Mouse (Mus musculus): ENCODE measurements at regions not wholly inside any gene's neighbourhood (a gene's known extent, or its start where the extent isn't known, plus 50 kb on each side); places are given as distances from the start of the nearest gene placed in this dataset.
"Not testable (repeated sequence)": the region's sequence is repeated elsewhere in the genome, so short reads cannot be mapped to it uniquely, and the experiment has no call there.

DNA sequence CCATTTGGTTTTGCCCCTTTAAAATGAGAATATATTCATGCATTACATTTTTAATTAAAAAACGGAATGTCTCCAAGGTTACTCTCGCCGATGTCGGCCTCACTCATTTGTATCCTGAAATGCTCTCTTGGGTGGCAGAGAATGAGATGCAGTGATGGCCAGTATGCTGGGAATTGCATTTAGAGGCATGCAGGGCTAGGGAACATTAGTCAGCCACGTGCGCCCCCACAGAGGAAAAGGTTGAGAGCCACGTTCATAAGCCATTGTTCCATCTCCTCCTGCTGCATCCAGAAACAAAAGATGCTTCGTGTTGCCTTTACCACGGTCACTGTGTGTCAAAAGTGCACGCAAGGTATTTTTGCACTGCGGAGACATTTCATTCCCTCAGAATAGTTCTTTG, 172.9 kb upstream of the Pmfbp1 start:
- DNase-seq, result no peak

DNA sequence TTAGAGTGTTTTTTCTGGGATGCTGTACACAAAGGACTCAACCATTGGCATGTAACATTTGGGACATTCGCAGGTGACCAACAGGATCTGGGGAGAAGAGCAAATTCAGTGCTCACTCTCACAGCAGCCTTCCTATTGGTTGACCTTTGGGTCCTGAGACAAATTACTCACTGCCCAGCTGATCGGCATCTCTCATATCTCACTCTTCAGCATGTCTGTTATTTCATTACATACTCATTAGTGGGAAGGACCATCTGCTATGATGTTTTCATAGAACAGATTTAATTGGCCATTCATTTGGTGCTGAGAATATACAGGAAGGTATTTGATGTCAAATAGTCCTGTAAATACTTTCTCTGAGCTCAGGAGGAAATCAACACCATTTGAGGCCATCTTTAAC, 170.5 kb upstream of the Pmfbp1 start:
- DNase-seq, result no peak

DNA sequence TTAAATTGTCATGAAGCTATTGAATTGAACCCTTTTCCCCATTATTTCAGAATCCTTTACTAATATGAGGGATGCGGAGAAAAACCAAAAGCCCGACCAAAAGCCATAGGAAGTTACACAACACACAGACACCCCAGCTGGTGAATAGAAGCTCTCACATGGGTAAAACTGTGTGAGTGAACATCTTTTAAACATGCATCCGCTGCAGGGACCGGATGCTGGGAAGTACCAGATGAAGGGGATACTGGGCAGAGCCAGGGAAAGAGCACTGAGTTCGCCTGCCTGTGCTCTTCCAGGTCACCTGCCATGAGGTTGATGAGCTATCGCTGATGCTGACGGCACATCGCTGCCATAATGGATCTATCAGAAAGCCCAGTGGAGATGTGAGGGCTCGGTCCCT, 169.6 kb upstream of the Pmfbp1 start:
- no peak for DNase-seq

DNA sequence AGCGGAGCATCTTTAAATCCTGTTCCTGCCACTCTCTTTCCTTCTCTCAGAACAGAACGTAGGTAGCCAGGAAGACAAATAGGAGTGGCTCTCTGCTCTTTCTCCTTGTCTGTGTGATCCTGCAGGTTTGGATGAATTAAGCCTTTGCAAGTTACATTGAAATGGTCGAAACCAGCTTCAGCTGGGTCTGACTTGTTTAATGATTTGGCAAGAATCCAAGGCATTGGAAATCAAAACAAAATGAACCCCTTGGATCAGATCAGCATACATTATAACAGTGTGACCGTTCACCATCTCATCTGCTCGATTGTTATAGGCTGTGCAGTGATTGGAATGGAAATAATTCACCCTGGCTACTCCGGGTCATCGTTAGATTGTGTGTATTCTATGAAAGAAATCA, 157.6 kb upstream of the Pmfbp1 start:
- no peak for DNase-seq

DNA sequence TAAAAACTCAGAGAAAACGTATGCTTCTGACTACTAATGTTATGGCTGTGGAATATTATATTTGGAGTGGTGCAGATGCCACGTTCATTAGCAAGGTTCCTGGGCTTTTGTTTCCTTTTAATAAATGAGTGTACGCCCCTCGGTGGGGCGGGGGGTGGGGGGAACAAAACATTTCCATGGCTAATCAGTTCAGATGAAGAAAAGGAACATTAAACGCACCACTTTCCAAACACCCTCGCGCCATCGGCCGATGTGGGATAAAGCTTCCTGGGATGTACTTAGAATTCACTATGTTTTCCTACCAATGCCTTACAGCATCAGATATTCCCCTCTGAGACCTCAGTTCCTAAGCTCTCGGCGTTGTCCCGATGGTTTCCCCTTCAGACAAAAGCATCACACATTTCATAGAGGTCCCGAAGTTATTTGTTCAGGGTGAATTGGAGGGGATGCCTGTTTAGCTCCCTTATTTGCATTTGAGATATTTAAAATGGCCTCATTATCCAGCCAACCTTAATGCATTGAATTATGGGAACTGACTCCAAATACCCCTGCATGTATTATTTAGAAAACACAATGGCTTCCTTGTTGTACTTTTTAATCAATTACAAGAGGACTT, 155.5 kb upstream of the Pmfbp1 start:
- no peak for DNase-seq

DNA sequence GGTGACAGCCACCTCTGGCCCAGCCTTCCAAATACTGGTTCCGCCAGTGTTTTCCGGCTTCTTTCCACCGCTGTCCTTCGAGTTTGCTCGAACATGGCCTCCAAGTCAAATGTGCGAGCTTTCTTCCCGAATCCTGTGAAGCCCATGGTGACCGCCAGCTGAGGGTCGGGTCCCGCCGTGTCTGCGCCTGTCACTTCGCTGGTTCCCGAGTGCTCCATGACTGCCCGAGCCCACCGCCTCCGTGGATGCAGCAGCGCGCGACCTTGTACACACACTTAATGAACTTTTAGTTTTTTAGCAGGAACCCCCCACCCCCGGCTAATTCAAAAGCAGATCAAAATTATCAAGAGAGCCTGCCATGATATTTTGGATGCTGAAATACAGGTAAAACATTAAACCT, 153.2 kb upstream of the Pmfbp1 start:
- not testable (repeated sequence) for DNase-seq

DNA sequence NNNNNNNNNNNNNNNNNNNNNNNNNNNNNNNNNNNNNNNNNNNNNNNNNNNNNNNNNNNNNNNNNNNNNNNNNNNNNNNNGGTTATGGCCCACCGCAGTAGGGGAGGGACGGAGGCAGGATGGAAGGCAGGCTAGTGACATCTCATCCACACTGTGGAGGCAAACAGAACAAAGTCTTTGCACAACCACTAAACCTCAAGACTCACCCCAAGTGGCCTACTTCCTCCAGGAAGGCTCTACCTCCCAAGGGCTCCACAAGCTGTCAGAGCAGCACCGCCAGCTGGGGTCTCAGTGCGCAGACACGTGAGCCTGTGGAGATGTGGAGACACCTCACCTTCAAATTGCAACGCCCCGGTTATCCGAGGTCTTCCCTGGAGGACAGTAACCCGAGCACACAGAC, 138.7 kb upstream of the Pmfbp1 start:
- no peak for DNase-seq

DNA sequence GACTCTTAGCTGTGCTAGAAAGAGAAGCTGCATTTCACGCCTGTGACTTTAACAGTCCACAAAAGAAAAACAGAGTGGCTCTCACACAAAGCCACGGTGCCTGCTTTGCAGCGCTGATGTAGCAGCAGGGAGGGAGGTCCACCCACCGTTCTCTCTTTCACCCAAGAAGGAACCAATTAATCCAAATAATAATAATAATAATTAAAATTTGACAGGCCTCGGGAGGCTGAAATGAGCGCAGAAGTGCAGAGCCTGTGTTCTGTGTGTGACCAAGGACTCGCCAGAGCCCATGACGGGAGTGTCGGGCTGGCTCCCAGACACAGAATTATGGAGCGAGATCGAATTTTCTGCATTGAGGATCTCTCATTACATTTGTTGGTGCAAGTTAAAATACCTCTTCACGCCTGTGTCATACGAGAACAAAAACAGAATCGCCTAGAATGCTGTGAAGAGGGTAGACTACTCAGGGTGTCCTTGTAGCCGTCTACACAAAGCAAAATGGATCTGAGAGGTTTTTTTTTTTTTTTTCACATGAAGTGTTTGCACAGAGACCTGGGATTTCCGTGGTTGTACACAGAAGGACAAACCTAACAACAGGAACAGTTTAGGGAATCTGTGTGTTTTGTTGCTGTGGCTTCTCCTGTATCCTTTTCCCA, 134.3 kb upstream of the Pmfbp1 start:
- no peak for DNase-seq

DNA sequence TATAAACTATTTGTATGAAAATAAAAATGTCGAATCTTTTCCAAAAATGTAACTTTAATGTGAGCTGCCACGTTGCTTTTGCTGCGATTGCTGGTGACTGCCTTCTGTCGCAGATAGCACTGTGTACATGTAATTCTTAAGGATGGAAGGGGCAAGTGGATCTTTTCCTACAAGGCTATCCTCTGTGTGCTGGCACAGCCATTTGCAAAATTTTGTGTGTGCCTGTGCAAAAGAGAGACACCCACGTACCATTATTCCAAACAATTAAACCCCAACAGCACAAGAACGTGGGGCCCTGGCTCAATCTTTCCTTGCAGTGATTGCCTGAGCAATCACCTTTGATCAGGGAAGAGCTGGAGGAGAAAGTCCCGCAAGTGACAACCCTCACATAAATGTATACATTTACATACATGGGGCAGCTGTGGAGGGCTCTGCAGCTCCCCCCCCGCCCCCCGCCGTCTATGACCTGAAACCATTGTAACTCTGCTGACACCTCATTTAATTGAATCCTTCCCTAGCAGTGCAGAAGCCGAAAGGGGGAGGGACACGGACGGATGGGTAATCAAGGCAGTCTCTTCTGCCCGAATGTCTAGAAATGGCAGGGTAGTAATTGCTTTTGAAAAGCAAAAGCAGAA, 133.6 kb upstream of the Pmfbp1 start:
- no peak for DNase-seq

DNA sequence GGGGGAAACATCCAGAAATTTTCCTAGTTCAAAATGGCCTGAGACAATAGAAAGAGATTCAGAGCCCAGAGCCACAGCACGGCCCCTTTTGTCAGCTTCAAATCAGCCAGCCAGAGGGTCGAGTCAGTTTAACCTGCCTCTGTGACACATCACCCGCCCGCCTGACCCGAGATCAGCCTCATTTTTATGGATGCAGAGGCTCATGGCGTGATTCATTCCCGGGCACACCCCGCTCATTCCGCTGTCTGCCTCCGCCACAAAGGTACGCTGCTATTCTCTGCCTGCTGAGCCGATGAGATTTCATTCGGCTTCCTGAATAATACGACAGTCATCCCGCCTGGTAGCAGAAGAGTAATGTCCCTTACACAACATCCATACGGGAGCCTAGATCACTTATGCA, 132.9 kb upstream of the Pmfbp1 start:
- peak; percentile 69 for DNase-seq

DNA sequence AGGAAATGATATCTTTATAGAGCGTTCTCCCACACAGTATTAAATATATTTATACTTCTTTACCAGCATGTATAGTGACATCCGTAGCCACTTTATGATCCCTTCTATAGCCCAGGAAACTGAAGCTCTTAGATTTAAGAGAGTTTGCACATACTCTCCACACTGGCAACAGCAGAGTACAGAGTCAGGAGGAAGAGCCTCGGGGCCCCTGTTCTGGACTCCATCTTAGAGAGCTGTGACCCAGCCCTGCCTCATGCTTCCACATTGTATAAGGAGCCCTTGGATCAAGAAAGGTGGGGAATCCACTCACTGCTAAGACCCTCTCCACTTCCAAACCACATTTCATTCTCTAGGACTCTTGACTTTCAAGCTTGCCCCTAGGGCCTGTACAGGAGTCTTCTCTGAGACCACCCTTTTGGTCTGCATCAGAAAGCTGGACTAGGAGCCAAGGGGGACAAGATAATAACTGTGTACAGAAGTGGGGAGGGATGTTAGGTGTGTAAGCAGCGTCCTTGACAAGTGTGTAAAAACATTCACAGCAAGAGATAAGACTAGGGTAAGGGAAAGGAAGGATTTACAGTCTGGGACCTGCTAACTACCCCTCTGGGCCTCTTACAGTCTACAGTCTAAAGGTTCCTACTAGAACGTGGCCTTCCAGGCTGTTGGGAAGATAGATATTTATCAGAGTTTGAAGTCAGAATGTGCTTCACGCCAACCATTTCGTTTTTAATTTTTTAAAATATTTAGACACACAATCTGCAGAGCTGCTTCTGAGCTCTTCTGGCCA, 132.1 kb upstream of the Pmfbp1 start:
- DNase-seq, result no peak

DNA sequence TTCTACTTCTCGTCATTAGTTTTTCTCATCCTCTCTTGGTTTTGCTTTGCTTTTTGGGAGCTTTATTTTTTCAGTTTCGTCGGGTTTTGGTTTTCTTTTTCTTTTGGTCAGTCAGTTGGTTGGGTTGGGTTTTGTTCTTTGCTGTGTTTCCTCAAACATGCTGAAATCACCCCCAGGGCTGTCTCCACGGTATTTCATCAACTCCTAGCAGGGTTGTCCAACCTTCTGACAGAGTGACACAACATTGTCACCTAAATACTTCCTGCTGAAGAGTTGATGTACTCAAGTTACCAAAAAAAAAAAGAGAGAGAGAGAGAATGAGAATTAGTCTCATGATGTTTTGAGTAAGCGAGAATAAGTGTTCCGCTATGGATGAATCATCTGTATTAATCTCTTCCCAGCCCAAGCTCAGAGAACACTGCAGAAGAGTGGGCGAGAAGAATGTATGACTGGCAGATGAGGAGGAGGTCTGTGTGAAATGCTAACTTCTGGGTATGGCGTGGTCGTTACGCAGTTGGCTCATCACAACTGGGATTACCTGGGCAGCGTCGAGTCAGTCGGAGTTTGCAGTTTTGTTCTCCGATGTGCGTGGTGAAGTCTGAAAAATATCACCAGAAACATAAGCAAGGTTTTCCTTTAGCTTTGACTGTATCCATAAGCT, 130.5 kb upstream of the Pmfbp1 start:
- DNase-seq, result peak; percentile 50

DNA sequence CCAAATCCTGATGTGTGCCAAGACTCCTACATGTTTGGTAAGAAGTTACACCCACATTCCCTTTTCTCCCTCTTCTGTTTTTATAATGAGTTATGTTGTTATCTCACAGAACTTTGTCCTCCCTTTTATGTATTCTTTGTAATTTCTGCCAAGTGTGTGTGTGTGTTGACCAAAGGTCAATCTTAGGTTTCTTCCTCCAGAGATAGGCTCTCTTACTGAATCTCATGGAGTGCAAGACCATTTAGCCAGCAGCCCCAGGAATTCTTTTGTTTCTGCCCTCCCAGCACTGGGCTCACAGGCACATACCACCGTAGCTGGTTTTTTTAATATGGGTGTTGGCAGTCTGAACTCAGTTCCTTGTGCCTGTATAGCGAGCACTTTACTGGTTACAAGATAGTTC, 119.8 kb upstream of the Pmfbp1 start:
- DNase-seq, result no peak

DNA sequence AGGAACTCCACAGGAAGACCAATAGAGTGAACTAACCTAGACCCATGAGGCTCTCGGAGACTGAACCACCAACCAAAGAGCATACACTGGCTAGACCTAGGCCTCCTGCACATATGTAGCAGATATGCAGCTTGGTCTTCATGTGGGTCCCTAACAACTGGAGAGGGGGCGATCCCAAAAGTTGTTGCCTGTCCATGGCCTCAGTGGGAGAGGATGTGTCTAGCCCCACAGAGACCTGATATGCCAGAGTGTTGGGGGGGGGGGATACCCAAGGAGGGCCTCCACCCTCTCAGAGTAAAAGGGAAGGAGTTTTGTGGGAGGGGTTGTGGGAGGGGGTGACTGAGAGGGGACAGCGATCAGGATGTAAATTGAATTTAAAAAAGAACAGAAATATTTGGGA, 108.9 kb upstream of the Pmfbp1 start:
- no peak for DNase-seq

DNA sequence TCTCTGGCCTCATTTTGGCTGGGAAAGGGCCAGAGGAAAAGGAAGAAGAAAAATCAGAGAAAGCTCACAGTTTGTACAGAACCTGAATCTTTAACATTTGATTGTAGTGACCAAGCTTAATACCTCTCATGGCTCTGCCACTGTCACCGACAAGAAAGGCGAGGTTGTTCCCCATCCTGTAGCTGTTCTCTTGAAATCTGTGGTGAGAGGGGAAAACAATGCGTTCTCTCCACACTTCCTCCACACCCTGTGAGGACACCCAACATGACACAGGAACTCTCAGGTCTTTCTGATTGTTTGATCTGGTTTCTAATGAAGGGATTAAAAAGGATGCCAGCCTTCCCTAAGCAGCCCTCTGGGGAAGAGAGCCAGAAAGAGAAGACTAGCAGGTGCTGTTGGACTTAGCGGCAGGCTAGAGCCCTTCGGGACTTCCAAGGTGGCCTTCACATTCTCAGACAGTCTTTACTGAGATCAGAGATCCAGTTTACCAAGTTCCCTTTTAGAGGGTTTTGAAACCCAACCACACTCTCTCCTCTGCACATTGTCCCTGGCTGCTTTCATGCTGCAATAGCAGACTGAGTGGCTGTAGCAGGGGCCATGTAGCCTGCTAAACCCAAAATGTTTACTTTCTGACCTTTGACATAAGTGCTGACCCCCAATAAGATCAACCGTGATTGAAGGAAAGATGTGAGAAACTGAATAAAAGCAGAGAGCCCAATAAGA, 98.5 kb upstream of the Pmfbp1 start:
- DNase-seq, result no peak

DNA sequence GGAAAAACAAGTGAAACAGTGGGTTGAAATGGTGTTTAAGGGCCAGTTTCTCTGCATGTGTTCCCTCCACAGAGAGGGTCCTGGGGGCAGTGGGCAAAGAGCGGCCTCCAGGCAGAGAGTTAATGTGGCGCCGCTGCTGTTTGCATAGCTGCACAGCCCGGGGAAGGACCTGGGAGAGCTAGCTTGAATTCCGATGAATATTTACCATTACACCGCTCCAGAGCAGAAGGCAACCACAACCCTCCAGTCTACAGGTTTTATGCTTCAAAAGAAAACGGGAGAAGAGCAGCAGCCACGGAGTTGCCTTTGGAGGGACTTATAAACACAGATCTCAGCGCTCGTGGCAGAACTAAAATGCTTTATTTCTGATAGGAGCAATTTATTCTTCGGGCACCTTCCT, 94.2 kb upstream of the Pmfbp1 start:
- DNase-seq, result no peak

DNA sequence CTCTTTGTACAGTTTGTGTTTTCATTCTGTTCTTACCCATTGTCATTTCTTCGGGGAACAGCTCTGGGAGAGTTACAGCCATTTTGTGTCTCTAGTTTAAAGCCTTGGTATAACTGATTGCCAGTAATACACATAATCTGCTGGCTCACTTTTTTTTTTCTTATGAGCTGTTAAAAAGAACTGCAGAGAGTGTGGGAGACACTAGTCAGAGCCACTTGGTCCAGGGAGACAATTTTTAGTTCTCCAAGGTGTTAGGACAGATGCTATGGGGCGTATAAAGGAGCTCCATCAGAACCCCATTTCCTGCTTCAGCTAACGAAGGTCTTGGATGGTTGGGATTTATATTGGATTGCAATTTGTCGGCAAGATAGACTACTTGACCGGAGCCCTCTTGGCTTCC, 93.6 kb upstream of the Pmfbp1 start:
- DNase-seq, result no peak

DNA sequence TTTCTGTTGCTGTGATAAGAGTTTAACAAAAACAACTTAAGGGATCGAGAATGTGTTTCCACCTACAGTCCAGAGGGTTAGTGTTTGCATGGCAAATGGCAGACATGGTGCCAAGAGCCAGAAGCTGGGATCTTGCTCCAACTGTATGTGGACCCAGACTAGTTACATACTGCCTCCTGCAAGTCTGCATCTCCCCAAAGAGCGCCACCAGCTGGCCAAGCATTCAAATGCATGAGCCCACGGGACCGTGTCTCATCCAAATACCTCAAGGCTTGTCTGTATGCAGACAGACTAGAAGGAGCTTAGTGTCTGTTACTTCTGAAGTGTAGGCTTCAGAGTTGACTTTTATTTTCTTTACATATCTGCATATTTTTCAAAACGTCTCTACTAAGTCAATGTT, 85.9 kb upstream of the Pmfbp1 start:
- no peak for DNase-seq

DNA sequence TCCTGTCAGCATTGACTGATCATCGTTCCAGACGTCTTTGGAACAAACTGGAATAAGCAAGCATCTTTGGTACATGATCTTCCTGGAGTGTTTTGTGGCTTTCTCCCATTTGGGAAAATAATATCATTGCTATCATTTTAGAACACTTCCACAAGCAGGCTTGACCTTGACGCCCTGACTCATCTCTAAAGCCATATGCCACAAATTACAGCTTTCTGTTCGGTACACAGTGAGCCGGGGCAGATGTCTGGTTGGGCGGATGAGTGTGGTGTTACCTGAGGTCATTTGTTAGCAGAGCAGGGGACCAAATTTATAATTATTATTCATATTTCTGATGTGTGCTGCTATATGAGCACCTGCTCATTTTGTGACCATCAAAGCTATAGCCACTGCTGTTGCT, 83.3 kb upstream of the Pmfbp1 start:
- DNase-seq, result no peak

DNA sequence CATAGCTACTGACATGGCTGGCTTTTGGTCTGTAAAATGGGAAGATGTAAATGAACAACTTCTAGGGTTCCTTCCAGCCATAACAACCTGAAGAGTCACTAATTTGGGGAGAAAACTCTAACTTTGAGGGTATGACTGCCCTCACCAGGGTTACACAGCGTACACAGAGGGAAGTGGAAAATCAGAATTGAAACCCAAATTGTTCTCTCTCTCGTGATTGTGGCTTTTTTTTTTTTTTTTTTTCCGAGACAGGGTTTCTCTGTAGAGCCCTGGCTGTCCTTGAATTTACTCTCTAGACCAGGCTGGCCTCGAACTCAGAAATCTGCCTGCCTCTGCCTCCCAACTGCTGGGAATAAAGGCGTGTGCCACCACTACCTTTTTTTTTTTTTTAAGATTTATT, 80.4 kb upstream of the Pmfbp1 start:
- no peak for DNase-seq

DNA sequence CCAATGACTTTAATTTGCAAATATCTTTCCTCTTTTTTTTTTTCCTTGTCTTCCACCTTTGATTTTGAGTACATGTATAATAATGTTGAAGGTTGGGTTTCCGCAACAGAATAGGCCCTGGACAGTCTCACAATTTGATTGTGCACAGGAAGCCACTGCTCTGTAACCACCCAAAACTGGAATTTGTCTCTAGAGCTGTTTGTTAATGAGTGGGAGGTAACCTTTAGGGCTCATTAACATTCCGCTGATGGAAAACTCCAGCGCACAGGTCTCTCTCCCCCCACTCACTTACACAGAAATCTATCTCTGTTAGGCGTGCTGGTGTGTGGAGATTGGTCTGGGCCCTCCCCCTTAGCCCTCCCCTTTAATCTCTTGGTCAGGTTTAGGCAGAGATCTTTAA, 78.5 kb upstream of the Pmfbp1 start:
- DNase-seq, result no peak

DNA sequence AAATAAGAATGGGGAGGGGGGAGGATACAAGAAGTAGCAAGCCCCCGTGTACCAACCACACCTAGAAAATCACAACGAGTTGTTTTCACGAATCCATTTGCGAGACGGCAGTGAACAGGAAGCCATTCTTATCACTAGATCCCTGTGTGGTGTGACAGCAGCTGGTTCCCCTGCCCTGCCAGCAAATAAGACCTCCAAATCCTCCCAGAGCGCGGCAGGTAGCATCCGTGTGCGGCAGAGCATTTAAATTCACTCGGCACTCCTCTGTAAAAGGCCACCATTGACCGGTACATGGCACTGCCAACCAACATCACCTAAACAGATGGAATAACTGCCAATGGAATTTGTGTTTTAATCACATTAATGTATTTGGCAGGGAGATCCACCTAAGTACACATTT, 77.9 kb upstream of the Pmfbp1 start:
- no peak for DNase-seq

All from right cerebral cortex, adult 18-20 months (tissue).